In the genomic region with DNA sequence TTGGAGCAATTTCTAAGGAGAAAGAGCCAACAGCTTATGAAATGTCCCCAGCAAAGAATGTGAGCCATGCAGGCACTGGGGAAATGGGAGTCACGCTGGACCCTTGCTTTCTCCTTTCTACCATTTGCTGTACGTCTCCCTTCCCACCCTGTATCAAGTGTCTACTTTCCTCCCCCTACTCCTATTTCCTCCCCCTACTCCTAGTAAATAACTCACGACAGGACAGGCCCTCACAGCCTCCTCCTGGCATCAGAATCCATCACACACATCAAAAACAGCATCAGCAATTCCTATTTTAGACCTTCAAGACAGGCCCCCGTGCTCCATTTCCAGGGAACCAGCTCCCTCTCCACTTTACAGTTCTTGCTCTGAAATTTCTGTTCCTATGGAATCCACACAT, we compare ENCODE assay signal across 22 mouse cellular contexts. TPM values are rescaled to one million over a fixed set of nuclear protein-coding genes. Genes with fewer than 3 reads are reported as not detected.
DNase-seq lines count a peak whose midpoint lies in the region; ATAC-seq lines count a peak whose summit lies in the region.
"Had no signal": no experiment of that assay in that cellular context is flagged by ENCODE, and none has a peak within 500 bp of the region (broad histone marks: within the 10 kb centered on the region; RNA-seq: fewer than 3 reads in every experiment).

No protein-coding gene starts in this region.

- peak; percentile 75 for DNase-seq in heart, adult 11 months
- DNase-seq in heart, postnatal 14 days = no peak
- DNase-seq in kidney, postnatal 14 days = no peak
- no peak for DNase-seq in left cerebral cortex, adult 8-10 months (ENCODE audit: low spot score in 2 of 2)
- DNase-seq: adrenal gland, adult 8-10 months; adrenal gland, postnatal 25 days; cerebellum, adult 18-20 months; cerebellum, adult 9-11 months; cerebellum, postnatal 25 days; forebrain, postnatal 0 days; gastrocnemius, postnatal 25 days; heart, adult 2 months had no signal

- H3K36me3 ChIP-seq in kidney, embryonic 16.5 days (ENCODE audit: insufficient read depth, low read length) = peaks cover 19% of the 10 kb centered on the region; the same call in 1 of the 2 replicates

- 37% methylated on average over 4 of the region's 4 CpGs for WGBS in kidney, embryonic 16.5 days

- H3K9ac ChIP-seq in kidney, embryonic 16.5 days (replicated peaks; ENCODE audit: low read length) = no peak overlapping the region
- H3K9ac ChIP-seq: embryonic facial prominence, embryonic 12.5 days; embryonic facial prominence, embryonic 15.5 days; forebrain, postnatal 0 days; heart, embryonic 13.5 days; hindbrain, embryonic 12.5 days; hindbrain, embryonic 15.5 days had no signal

- ATAC-seq in kidney, embryonic 16.5 days (ENCODE audit: low FRiP score, low TSS enrichment) = peak; percentile 46; the same call in 1 of the 2 replicates
- ATAC-seq: CD4-positive, CD25-positive, alpha-beta regulatory T cell, adult 4 months; forebrain, embryonic 14.5 days; forebrain, postnatal 0 days had no signal

- intact Hi-C loops in heart, postnatal 14 days (cut with DNase I) = no loop called here

- peaks cover 7% of the 10 kb centered on the region; the same call in 1 of the 2 replicates for H3K4me1 ChIP-seq in kidney, embryonic 16.5 days (ENCODE audit: insufficient read depth, low read length)
- no peaks in the 10 kb centered on the region; the same call in 1 of the 2 replicates for H3K4me1 ChIP-seq in brown adipose tissue, adult 24 weeks (ENCODE audit: control insufficient read depth, insufficient read depth, insufficient read length, low read length)
- H3K4me1 ChIP-seq: embryonic facial prominence, embryonic 12.5 days; embryonic facial prominence, embryonic 15.5 days; heart, embryonic 10.5 days; heart, embryonic 13.5 days; hindbrain, embryonic 12.5 days; hindbrain, embryonic 15.5 days had no signal

- H3K27me3 ChIP-seq in kidney, embryonic 16.5 days (ENCODE audit: insufficient read depth, low read length) = no peaks in the 10 kb centered on the region
- H3K27me3 ChIP-seq: embryonic facial prominence, embryonic 12.5 days; embryonic facial prominence, embryonic 15.5 days; heart, embryonic 13.5 days; hindbrain, embryonic 12.5 days; hindbrain, embryonic 15.5 days had no signal

- no peak overlapping the region for H3K4me3 ChIP-seq in kidney, embryonic 16.5 days (ENCODE audit: low read length)
- H3K4me3 ChIP-seq in brown adipose tissue, adult 24 weeks (ENCODE audit: insufficient read depth, low read depth, low read length) = no peak overlapping the region
- H3K4me3 ChIP-seq: embryonic facial prominence, embryonic 12.5 days; embryonic facial prominence, embryonic 15.5 days; heart, adult 2 months; heart, embryonic 10.5 days; heart, embryonic 13.5 days; hindbrain, embryonic 12.5 days; hindbrain, embryonic 15.5 days had no signal

- no peaks in the 10 kb centered on the region for H3K9me3 ChIP-seq in kidney, embryonic 16.5 days (ENCODE audit: low read length)
- H3K9me3 ChIP-seq: embryonic facial prominence, embryonic 12.5 days; embryonic facial prominence, embryonic 15.5 days; heart, embryonic 10.5 days; heart, embryonic 13.5 days; hindbrain, embryonic 12.5 days; hindbrain, embryonic 15.5 days had no signal

- no peak overlapping the region for H3K27ac ChIP-seq in kidney, embryonic 16.5 days (ENCODE audit: low read length)
- peak overlapping the region; percentile 52; the same call in 1 of the 2 replicates for H3K27ac ChIP-seq in brown adipose tissue, adult 24 weeks (replicated peaks; ENCODE audit: low read depth, low read length)
- H3K27ac ChIP-seq: embryonic facial prominence, embryonic 12.5 days; embryonic facial prominence, embryonic 15.5 days; heart, adult 2 months; heart, embryonic 10.5 days; heart, embryonic 13.5 days; hindbrain, embryonic 12.5 days; hindbrain, embryonic 15.5 days had no signal

- H3K4me2 ChIP-seq in kidney, embryonic 16.5 days (replicated peaks; ENCODE audit: low read depth, low read length) = no peak overlapping the region
- H3K4me2 ChIP-seq: embryonic facial prominence, embryonic 12.5 days; embryonic facial prominence, embryonic 15.5 days; heart, embryonic 13.5 days; hindbrain, embryonic 12.5 days; hindbrain, embryonic 15.5 days had no signal

RNA-seq across cellular contexts. Expression of a gene that starts 10.0 kb away (rescaled TPM):
- 10 to 100 TPM; 12.9 to 14.9 TPM for total RNA-seq in heart, postnatal 14 days (2021)
- polyA plus RNA-seq in kidney, embryonic 16.5 days (2015; fragmentation: Nextera tagmentation; extraction: Ambion mirVana) = 39.1 and 41.4 TPM in 2 replicates
- polyA plus RNA-seq in brown adipose tissue, adult 24 weeks (2012; ENCODE audit: insufficient read depth, insufficient read length, missing spikeins) = 13.9 and 15.6 TPM in 2 replicates
- 10 to 100 TPM; 26.5 to 29.5 (median 28.4) TPM for total RNA-seq in left cerebral cortex, adult 8-10 months (2022)

RNA-seq across cellular contexts. Expression of a gene that starts 10.1 kb away (rescaled TPM):
- total RNA-seq in heart, postnatal 14 days (2021) = 10 to 100 TPM; 18.7 to 20.4 TPM
- 63.2 and 69.2 TPM in 2 replicates for polyA plus RNA-seq in kidney, embryonic 16.5 days (2015; fragmentation: Nextera tagmentation; extraction: Ambion mirVana)
- polyA plus RNA-seq in brown adipose tissue, adult 24 weeks (2012; ENCODE audit: insufficient read depth, insufficient read length, missing spikeins) = 31.0 and 41.0 TPM in 2 replicates
- 10 to 100 TPM; 31.5 to 40.6 (median 38.9) TPM for total RNA-seq in left cerebral cortex, adult 8-10 months (2022)

RNA-seq across cellular contexts. Expression of a gene that starts 58.9 kb away (rescaled TPM):
- 1 to 10 TPM; 5.3 to 5.8 TPM for total RNA-seq in heart, postnatal 14 days (2021)
- polyA plus RNA-seq in kidney, embryonic 16.5 days (2015; fragmentation: Nextera tagmentation; extraction: Ambion mirVana) = 10.2 and 13.5 TPM in 2 replicates
- polyA plus RNA-seq in brown adipose tissue, adult 24 weeks (2012; ENCODE audit: insufficient read depth, insufficient read length, missing spikeins) = 4.9 and 6.0 TPM in 2 replicates
- total RNA-seq in left cerebral cortex, adult 8-10 months (2022) = 10 to 100 TPM; 20.1 to 28.9 (median 23.6) TPM
